Mouse (Mus musculus) heart, adult 11 months (tissue): ENCODE data around the gene Mrpl50.
"Not testable (repeated sequence)": the region's sequence is repeated elsewhere in the genome, so short reads cannot be mapped to it uniquely, and the experiment has no call there.

ENCODE experiments used
- DNase-seq: peaks from one replicate; pipeline ENCODE4 v3.0.0; 2022

The Mrpl50 gene

DNA sequence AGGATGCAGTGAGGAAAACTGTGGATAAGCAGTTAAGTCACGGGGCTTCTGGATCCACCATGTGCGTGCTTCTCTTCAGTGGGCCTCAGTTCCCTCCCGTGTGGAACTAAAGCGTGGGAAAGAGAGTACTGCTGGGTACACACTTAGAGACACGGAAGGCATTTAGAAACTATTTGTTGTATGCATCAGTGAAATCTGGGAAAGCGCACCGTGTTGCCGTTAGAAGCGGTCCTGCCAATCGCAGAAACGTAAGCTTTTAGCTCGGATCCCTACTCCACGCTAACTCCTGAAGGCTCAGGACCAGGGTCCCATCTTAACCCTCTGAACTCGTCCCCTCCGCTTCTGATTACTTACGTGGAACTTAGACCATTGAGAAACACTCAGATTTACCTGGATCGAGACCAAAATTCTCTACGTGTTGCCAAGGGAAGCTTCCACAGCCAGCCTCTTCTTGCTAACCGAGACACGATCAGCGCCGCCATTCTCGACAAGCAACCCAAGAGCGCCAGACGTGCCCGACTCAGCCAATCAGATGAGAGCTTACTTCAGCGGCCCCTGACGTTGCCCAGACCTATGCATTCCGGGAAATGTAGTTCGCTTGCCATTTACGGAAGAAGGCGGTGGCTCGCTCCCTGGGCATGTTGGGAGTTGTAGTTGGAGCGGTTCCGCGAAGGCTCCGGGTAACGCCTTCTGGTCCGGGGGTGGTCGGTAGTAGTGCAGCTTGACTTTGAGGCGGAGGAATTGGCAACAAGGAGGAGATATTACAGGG, at the start of gene Mrpl50, which contains the start of gene Zfp189:
TSS of gene Mrpl50 (minus strand) at position 522 of the 769 bp plus-strand sequence.
TSS of gene Zfp189 (plus strand) at position 605 of the 769 bp plus-strand sequence.
- peak; percentile 100 for DNase-seq

DNA sequence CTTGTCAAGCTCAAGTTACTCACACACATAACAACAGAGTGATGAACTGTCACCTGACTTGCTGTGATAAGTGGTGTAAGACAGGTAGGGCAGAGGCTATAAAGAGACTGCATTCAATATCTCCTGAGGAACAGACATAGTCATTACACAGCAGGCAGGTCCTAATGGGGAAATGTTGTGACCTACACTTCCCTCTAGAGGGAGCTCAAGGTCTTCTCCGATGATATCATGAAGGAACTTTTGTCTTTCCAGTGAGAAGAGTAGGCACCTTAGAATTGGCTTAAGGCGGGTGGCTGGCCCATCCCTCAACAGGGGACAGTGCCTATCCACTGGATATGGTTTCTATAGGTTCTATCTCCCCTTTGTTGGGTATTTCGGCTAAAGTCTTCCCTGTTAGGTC, 46.7 kb upstream of the Mrpl50 start:
- peak; percentile 90 for DNase-seq

DNA sequence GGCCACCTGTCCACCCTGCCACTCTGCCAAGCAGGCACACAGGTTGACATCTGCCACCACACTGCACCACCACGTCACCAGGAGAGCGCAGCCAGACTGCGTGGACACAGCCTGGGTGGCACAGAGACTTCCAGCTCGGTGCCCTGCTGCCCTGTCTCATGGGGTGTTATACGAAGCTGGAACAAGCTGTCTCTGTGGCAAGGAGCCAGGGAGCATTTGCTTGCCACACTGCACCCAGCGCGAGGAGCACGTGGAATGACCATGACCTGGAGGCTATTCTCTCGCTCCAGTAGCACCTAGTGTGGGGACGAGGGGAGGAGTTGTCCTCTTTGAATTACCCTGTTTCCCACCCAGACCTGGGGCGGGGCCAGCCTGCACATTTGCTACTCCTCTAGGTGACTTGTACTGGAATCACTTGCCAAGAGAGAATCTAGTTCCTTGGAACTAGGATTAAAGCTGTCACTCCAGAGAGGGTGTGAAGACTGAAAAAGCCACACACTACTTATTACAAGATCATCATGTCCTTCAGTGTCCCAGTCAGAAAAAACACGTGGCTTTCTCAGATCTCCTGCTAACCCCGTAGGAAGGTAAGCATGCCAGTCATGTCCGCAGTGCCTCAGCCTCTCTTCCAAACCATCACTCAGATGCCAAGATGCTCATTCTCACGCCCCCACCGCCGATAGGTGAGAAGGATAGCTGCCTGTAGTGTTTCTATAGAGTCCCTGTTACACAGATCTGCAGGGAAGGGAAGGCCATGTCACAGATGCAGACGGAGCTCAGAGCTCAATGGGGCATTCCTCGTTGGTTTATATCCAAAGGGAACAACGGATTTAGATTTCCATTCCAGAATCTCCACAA, 39.3 kb upstream of the Mrpl50 start:
- DNase-seq = peak; percentile 98

DNA sequence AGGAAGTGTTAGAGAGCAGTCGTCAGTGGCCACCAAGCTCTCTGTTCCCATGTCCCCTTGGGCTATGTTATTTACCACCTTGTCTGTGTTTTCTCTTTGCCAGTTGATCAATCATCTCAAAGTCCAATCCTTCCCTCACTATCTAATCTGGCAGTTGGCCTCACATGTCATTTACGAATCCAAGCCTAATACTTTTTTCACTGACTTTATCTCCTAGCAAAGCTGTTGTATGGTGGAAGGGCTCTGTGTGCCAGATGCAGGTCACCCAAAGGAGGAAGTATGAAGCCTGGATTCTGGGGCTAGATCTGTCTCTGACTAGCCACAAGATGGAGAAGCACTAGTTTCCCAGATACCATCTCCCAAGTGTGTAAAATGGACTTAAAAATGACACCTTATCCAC, 37.3 kb upstream of the Mrpl50 start:
- peak; percentile 22 for DNase-seq

DNA sequence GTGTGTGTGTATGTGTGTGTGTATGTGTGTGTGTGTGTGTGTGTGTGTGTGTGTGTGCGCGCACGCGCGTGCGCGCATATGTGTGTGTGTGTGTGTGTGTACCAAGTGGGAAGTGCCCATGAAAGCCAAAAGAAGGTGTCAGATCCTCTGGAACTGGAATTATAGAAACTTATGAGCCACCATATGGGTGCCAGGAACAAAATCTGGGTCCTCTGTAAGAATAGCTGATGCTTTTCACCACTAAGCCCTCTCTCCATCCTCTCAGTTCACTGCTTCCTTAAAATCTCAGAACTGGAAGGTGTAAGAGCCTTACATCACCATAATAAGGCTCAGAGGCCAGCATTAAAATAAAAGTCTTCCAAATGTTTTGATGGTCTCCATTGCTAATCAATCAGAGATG, 36.5 kb upstream of the Mrpl50 start:
- DNase-seq = peak; percentile 46

DNA sequence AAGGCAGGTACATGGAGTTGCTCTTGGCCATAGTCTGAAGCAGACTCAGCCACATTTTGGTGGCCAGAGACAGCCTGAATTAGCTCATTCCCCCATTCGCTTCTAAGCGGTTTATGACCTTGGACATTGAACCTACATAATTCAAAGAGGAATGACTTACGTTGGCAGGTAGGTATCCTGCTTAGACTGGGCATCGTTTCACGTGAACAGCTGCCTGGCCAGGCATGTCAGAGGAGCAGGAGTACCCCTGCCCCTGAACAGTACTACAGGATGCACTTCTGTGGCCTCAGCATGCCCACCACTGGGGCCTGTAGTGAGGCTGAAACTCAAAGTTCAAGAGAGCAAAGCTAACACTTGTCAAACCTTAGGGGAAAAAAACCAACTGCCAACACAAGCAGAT, 32.5 kb upstream of the Mrpl50 start:
- DNase-seq = peak; percentile 45

DNA sequence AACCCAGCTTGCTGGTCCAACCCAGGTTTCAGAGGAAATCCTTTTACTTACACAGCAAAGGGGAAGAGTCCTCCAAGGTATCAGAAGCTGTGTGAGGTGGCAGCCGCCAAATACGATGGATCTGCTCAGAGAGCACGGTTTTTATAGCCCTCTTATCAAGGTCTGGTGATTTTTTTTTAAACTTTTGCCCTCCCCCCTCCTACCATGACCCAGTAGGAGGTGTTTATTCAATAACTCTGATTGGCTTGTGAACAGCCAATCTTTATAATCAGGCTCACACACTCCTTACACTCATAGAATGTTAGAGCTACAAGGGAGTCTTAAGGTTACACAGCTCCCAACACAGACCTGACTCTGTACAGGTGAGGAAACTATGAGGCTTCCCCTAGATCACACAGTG, 28.5 kb upstream of the Mrpl50 start, which contains the start of gene Aldob:
TSS of gene Aldob (minus strand) at position 164 of the 400 bp plus-strand sequence.
- DNase-seq = peak; percentile 65

DNA sequence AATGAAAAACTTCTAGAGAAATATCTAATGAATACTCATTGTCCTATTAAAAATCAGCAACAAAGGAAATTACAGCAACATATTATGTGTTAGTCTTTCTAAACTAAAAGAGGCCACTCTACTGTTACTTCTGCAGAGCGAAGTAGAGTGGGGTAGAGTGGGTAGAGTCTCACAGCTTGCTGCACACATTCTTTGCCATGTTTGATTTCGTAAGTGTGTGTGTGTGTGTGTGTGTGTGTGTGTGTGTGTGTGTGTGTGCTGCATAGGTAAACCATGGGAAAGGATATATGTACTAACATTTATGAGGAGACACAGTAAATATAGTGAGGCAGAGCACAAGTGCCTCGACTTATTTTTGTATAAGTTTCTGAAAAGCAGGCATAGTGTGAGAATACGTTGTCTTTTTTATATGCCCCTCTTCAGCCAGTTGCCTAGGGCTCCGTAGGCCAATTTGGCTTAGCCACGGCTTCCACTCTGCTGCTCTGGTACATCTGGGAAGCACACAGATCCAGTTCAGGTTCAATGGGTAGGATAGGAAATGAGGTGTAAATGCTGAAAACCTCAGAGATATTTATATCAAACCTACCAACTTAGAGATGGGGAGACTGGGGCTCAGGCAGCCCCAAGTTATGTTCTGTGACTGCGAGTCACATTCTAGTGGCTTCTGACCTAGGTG, 26.8 kb upstream of the Mrpl50 start:
- DNase-seq = peak; percentile 1

DNA sequence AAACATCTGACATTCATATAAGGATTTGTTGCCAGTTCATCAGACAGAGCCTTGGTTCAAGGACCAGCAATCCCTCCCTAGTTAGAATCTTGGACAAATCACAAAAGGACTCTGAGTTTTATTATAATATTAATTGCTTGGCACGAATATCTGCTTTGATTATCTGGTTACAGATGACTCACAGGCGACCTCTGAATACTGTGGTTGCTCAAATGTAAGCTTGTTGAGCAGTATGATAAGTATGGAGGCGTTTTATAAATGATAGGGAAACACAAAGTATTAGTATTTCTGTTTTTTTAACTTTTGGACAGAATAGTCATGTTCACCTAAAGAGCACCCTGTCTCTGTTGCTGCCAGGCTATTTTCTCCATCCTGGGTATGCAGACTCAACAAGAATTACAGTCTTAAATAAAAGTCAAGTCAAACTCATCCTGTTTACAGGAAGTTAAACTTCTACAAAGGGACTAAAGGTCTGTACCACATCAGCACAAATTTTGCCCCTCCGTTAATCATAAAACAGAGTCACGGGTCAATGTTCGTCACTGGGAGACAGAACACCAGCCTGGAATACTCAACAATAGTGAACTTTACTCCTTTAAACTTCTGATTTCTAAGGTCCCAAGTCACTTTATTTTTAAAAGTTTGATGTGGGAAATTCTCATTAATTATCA, 26.1 kb upstream of the Mrpl50 start:
- peak; percentile 16 for DNase-seq

DNA sequence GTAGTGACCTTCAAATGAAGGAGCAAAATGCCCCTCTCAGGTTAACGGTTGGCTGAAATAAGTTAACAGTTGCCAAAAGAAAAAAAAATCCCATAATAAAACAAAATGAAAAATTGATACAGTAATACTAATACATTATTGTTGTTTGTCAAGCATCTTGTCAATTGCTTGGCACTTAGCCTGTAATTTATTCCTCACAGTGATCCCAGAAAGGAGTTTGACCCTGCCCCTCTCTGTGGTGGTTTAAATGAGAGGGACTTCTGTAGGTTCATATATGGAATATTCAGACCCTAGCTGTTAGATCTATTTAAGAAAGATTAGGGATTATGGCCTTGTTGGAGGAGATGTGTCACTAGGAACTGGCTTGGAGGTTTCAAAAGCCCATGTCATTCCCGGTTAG, 25.1 kb upstream of the Mrpl50 start:
- peak; percentile 34 for DNase-seq

DNA sequence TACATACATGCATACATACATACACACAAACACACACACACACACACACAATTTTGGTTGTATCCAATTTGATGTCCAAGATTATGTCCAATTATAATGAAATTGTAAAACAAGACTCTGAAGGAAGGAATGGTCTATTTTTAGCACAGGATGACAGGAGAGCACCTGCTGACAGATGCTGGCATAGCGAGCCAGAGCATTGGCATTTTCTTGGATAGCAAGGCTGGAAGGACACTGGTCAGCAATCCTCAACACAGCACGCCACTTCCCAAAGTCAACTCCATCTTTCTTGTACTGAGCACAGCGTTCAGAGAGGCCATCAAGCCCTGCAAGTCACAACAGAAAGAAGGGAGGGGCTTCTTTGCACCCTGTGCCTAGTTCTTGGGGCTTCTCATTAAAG, 20.1 kb upstream of the Mrpl50 start:
- DNase-seq = peak; percentile 87

DNA sequence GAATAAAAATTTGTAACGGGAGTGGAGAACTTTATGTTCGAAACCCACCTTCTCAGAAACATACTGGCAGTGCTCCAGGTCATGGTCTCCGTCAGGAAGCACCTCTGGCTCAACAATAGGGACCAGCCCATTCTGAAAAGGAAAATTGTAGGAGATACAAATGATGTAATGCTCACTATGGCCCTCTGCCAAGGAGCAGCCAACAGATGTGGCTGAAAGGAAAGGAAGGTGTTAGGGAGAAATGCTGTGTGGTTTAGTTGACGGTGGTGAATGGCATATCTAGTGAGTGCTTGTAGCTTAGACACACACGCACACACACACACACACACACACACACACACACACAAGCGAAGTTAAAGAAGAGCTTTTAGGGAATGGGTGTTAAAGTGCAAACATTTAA, 18.8 kb upstream of the Mrpl50 start:
- peak; percentile 81 for DNase-seq

DNA sequence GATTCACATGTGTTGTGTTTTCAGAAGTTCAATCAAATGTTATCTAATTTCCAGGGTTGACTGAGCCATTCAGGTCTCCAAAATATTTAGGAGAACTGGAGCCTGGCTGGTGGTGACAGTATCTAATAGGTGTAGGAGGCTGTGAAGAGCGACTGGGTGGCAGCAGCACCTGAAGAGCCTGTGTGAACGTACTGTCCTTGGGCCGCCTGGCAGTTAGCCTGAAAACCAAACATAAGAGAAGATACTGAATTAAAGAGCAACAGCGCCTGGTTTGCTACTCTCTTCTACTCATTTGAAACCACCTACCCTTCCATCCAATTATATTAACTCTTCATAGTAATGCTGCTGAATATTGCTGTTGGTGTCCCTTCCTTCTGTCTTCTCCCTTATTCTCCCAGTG, 15.8 kb upstream of the Mrpl50 start:
- peak; percentile 66 for DNase-seq

DNA sequence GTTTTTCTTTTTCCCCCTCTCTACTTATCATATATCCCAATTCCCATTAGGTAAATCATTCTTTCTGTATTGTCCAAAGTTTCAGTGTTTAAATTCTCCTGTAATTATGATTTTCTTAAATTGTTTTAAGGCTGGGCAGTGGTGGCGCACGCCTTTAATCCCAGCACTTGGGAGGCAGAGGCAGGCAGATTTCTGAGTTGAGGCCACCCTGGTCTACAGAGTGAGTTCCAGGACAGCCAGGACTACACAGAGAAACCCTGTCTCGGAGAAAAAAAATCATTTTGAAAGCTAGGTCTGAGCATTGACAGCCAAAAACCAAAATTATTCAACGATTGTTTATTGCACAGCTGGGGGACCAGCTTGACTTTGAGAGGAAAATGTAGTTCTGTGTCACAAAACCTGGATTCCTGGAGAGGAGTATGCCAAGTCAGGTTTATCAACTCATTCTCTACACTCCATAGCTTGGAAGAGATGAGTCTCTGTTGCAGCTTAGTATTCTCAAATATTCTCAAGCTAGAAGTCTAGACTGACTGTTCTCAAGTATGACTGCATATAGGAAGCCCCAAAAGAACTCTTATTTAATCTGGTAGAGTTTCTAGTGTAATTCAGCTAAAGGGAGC, 14.9 kb upstream of the Mrpl50 start:
- DNase-seq = peak; percentile 24

DNA sequence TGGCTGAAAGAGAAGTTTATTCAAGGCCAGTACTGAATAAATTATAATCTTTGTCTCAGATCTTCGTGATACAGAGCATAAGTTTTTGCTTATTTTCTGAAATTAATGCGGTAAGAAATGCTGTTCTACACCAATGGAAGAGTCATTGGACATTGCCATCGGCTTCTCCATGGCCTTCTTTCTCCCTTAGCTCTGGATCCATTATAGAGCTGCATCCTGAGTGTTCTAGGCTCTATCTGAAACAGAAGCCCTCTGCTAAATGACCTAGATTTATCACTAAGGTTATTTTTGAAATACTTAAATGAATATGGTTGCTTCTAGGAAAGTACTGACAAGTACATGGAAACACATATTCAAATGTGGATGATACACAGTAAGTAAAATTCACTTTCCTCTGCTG, 14.1 kb upstream of the Mrpl50 start:
- peak; percentile 51 for DNase-seq

DNA sequence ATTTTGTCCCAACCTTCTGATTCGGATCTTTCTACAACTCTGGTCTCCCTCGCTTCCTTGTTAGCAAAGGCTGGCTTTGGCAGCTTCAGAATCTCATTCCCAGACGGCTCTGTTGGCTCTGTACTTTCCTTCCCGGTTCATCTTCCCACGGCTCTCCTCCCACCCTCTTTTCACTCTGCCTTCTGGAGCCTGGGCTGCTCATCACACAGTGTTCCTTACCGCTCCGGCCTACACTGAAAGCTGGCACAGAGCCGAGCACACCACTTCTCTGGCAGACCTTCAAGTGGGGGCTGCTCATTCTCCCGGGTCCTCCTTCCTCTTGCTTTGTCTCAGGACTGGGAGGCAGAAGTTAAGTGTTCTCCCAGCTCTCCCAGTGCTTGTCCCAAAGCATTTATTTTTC, 1.7 kb upstream of the Mrpl50 start:
- peak; percentile 93 for DNase-seq

DNA sequence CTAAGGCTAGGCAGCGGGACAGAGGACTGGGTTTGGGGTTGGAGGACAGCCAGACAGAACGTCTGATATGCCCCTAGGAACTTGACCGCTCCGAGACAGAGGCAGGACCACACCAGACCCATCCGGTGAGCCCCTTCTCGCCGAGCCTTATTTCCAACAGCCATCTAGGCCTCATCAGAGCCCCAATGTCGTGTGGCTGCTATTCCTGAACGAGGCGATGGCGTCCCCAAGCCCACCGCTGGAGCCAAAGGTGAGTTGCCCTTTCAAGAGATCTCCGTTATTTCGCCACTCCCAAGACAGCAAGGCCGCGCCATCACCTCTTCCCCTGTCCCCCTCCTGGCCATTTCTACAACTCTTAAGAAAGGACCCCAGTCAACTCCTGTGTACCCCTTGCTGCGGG, 453 bp upstream of the Mrpl50 start:
- DNase-seq = no peak

DNA sequence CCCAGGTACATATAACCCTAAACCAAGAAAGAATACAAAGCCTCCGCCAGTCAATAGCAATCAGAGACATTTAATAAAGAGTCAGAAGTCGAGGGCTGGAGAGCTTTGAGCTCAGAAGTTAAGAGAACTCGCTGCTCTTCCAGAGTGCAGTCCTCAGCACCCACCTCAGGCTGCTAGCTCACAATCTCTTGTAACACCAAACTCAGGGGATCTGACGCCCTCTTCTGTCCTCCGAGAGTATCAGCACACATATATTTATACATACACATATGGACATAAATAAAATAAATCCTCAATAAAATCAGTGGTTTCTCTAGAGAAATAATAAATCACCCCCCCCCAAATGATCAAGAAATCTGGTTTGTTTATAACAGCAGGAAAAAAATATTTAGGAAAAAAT, 1.4 kb downstream of the Mrpl50 start:
- DNase-seq = no peak

DNA sequence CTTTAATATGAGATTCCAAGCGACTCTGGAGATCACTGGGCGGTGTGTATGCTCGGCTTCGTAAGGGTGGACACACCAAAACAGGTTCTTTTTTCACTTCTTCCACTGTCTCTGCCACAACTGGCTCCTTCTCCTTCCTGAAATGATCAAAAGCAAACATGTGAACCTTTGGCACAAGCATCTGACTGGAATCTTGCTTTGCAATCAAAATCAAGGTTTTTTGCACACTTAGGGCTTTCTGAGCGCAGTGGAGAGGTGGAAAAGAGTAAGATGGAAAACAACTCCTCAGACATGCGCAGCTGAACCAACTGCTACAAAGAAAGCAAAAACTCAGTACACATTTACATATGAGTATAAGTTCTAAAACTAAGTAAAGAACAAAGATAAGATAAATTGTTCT, 6.5 kb downstream of the Mrpl50 start:
- no peak for DNase-seq

DNA sequence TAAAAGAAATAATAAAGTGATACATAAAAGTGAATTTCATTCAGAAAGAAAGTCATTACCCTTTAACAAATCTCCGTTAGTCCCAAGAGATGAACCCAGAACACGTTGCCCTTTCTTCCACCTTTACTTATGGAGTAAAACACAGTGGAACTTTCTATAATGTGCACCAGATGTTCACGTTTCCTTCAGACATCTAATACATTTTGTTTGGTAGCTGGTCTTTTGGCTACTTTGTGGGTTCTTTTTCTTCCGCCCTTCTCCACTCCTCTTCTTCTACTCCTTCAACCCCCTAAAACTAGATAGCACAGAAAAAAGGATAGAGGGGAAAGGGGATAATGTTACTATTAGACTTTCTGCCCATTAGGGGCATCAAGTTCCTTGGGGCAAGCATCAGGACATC, 8.3 kb downstream of the Mrpl50 start:
- no peak for DNase-seq

DNA sequence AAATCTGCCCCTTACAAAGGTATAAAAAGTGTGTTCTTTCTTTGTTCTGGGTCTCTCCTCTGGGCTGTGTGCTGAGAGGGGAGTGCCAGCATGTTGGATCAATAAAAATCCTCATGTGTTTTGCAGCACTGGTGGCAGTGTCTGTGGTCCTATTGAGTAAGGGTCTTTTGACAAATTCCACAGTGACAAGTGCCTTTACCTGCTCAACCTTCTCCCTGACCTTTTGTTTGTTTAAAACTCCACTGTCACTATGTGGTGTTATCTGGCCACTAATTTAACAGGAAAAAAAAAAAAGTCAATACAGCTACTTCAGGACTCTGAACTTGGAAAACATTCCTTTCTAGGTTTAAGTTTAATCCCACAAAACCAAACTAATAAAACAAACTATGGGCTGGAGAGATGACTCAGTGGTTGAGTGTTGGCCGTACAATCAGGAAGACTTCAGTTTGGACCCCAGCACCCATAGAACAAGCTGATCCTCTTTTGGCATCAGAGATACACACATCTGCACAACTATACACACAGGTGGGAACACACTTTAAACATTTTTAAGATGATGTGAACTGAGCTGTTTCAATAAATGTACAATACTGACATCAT, 10.6 kb downstream of the Mrpl50 start:
- DNase-seq = not testable (repeated sequence)

DNA sequence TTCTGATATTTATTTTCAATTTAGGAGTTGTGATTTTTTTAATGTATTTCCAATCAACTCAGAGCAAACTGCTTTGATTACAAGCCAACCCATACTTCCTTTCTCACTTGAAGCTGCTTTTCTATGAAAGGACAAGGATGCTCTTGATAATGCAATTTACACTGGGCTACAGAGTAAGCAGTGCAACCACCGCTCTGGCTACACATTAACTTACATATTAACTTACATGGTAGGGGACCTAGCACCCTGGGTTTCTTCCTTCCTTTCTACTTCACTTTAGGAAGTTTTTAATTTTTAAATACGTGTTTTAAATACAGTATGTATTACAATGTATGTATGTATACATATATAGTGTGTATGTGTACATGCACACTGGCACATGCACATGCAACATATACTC, 11.7 kb downstream of the Mrpl50 start:
- no peak for DNase-seq
